Mouse (Mus musculus): Measurements from ENCODE around the gene Rnf128.
A peak's percentile ranks its signal among the peaks of the same experiment; 100 is the strongest.

DNA sequence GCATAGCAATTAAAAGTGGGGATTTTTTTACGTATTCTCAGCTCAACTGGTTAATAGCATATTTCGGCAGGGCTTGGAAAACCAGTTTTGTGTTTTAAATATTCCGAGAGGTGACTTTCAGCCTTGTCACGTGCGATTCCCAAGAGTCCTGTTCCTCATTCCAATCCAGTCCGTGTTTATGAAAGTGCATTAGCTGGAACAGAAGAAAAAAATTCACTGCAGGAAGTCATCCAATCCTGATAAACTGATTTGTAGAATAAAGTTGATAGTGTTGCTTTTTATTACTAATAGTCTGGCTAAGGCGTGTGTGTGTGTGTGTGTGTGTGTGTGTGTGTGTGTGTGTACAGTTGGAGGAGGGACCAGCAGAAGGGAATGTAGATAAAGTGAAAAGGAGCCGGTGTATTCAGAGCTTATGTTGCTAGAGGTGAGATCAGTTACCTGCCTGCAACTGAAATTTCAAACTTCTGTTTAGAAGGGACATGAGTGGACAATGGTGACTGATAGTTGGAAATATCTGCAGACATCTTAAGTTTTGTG, at the start of gene Rnf128:
- TF ChIP-seq EP300 (IDR thresholded peaks at IDR 0.05; ENCODE audit: low read depth) (0 out of 2 replicates have a peak, but pooled peaks have one; percentile 22), CTCF (IDR thresholded peaks at IDR 0.05; ENCODE audit: low read depth) (no peak)
